In the genomic region with DNA sequence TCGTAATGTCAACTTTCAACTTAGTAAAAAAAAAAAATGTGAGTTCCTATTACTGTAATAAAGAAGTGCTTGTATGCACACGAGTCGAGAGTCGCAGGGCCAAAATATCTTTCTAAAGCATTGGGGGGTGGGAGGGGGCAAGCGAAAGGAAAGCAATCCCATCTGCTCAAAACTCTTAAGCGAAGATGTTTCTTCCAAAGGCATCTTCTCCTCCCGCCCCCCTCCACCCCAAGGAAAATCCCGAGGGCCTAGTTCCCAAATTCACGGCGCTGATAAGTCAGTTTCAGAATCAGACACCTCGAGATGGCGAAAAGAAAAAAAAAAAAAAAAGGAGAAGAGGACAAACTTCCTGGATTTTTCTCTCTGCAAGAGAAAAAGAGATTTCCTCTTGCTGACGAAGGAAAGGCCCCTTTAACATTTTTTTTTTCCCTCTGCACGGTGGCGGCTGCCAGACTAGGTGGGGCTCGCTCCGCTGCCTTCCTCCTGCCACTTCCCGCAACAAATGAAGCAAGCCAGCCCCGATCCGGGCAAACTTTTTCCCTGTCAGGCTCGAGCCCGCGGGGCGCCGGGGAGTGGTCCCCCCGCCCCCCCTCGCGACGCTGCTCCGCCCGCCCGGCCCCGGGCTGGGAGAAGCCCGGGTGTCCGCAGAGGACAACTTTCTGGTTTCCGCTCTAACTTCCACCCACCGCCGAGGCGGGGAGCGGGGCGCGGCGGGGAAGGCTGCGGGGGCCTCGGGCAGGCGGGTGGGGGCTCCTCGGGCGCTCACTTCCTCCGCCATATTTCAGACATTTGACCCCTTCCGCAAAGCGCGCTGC, we compare ENCODE assay signal across 8 mouse cellular contexts. TPM values are rescaled to one million over a fixed set of nuclear protein-coding genes. Genes with fewer than 3 reads are reported as not detected.
DNase-seq lines count a peak whose midpoint lies in the region; ATAC-seq lines count a peak whose summit lies in the region.

No protein-coding gene starts in this region.

- peak overlapping the region; percentile 93 for H3K4me3 ChIP-seq in hindbrain, embryonic 12.5 days

- DNase-seq in Muller cell, postnatal 12 days (ENCODE audit: inconsistent ontology term), result peak; percentile 81
- DNase-seq in cerebellum, postnatal 14 days, result peak; percentile 70
- peak; percentile 32 to 43 for DNase-seq in frontal cortex, postnatal 14 days (ENCODE audit: low spot score in 2 of 2)
- peak; percentile 40 to 49 for DNase-seq in layer of hippocampus, postnatal 36 days
- DNase-seq in lung, postnatal 36 days, result peak; percentile 83
- DNase-seq in retina, embryonic 14.5 days (ENCODE audit: low spot score), result peak; percentile 60
- peak; percentile 77 for DNase-seq in thymus, postnatal 25 days

- peak; percentile 47 for ATAC-seq in hindbrain, embryonic 12.5 days (ENCODE audit: low FRiP score)

- WGBS in hindbrain, embryonic 12.5 days, result 2% methylated on average over 48 of the region's 52 CpGs

- no peaks in the 10 kb centered on the region; the same call in 1 of the 2 replicates for H3K36me3 ChIP-seq in hindbrain, embryonic 12.5 days

- H3K9ac ChIP-seq in hindbrain, embryonic 12.5 days, result peak overlapping the region; percentile 96

- no peaks in the 10 kb centered on the region for H3K9me3 ChIP-seq in hindbrain, embryonic 12.5 days (replicated peaks)

- H3K4me2 ChIP-seq in hindbrain, embryonic 12.5 days (replicated peaks), result peak overlapping the region; percentile 64

- H3K27me3 ChIP-seq in hindbrain, embryonic 12.5 days, result no peaks in the 10 kb centered on the region

- peaks cover 21% of the 10 kb centered on the region for H3K4me1 ChIP-seq in hindbrain, embryonic 12.5 days

- peak overlapping the region; percentile 99 for H3K27ac ChIP-seq in hindbrain, embryonic 12.5 days

RNA-seq across cellular contexts. Expression of gene Rap1b, which starts 0.8 kb away (rescaled TPM):
- 148 and 155 TPM in 2 replicates for polyA plus RNA-seq in hindbrain, embryonic 12.5 days (2016; fragmentation: Nextera tagmentation; extraction: Ambion mirVana)
- 10 to 100 TPM; 64.4 to 66.1 TPM for total RNA-seq in layer of hippocampus, postnatal 36 days (2021)

RNA-seq across cellular contexts. Expression of gene Nup107, which starts 52.5 kb away (rescaled TPM):
- polyA plus RNA-seq in hindbrain, embryonic 12.5 days (2016; fragmentation: Nextera tagmentation; extraction: Ambion mirVana), result 69.4 and 69.7 TPM in 2 replicates
- 10 to 100 TPM; 15.8 to 20.7 TPM for total RNA-seq in layer of hippocampus, postnatal 36 days (2021)

Comparison
In these comparisons a context has a peak if more than half of its experiments do, and no peak if none do; other contexts are left out.
1. Peak in every context shown above with its lines: DNase-seq, ATAC-seq, H3K4me3 ChIP-seq and H3K27ac ChIP-seq.